Mouse (Mus musculus): ENCODE measurements around the gene Napa. TPM values are rescaled to one million over a fixed set of nuclear protein-coding genes. Genes with fewer than 3 reads are reported as not detected.

Gene Napa
- polyA plus RNA-seq, 1 experiment from 2014 or later, result 168 TPM

GRCm38 (mm10) chr7:16132161-16132581 lies 33.9 kb downstream of the Napa start:
- Histone ChIP-seq H3K4me3 (ENCODE audit: low read depth, low read length) (no peak overlapping the region), H3K27ac (ENCODE audit: low read depth) (no peak overlapping the region), H3K36me3 (ENCODE audit: insufficient read depth) (no peaks in the 10 kb centered on the region), H3K4me1 (ENCODE audit: insufficient read depth) (peaks cover 14% of the 10 kb centered on the region; the same call in 1 of the 2 replicates), H3K9ac (no peak overlapping the region), H3K9me3 (ENCODE audit: low read depth, low read length) (no peaks in the 10 kb centered on the region), H3K4me2 (peak overlapping the region; percentile 79; the same call in 1 of the 2 replicates), H3K27me3 (ENCODE audit: insufficient read depth, low read length) (no peaks in the 10 kb centered on the region)
- peak; percentile 14 for DNase-seq
- TF ChIP-seq CTCF (IDR thresholded peaks at IDR 0.05; ENCODE audit: low read depth), result no peak
- ATAC-seq (ENCODE audit: insufficient read depth), result no peak
- WGBS, result 10% methylated on average over 7 of the region's 7 CpGs

GRCm38 (mm10) chr7:16132926-16133325 lies 34.7 kb downstream of the Napa start:
- no peak overlapping the region for H3K9ac ChIP-seq
- H3K9me3 ChIP-seq (ENCODE audit: low read depth, low read length), result no peaks in the 10 kb centered on the region
- WGBS, result 67% methylated on average over 3 of the region's 3 CpGs
- no peaks in the 10 kb centered on the region for H3K36me3 ChIP-seq (ENCODE audit: insufficient read depth)
- ATAC-seq (ENCODE audit: insufficient read depth) (no peak), DNase-seq (no peak)
- no peak overlapping the region for H3K4me3 ChIP-seq (ENCODE audit: low read depth, low read length)
- no peaks in the 10 kb centered on the region for H3K27me3 ChIP-seq (ENCODE audit: insufficient read depth, low read length)
- no peak overlapping the region for H3K27ac ChIP-seq (ENCODE audit: low read depth)
- no peak overlapping the region for H3K4me2 ChIP-seq
- peaks cover 14% of the 10 kb centered on the region; the same call in 1 of the 2 replicates for H3K4me1 ChIP-seq (ENCODE audit: insufficient read depth)
- no peak for TF ChIP-seq CTCF (IDR thresholded peaks at IDR 0.05; ENCODE audit: low read depth)

- peaks cover 14% of the 10 kb centered on the region; the same call in 1 of the 2 replicates for H3K4me1 ChIP-seq (ENCODE audit: insufficient read depth)
- 89% methylated on average over 9 of the region's 9 CpGs for WGBS
- DNase-seq (no peak), ATAC-seq (ENCODE audit: insufficient read depth) (no peak)
- H3K27me3 ChIP-seq (ENCODE audit: insufficient read depth, low read length), result no peaks in the 10 kb centered on the region
- no peak overlapping the region for H3K9ac ChIP-seq
- no peak for TF ChIP-seq CTCF (IDR thresholded peaks at IDR 0.05; ENCODE audit: low read depth)
- H3K4me3 ChIP-seq (ENCODE audit: low read depth, low read length), result no peak overlapping the region
- H3K4me2 ChIP-seq, result no peak overlapping the region
- H3K9me3 ChIP-seq (ENCODE audit: low read depth, low read length), result no peaks in the 10 kb centered on the region
- H3K36me3 ChIP-seq (ENCODE audit: insufficient read depth), result no peaks in the 10 kb centered on the region
- no peak overlapping the region for H3K27ac ChIP-seq (ENCODE audit: low read depth)
Observed at GRCm38 (mm10) chr7:16133691-16134090, 35.4 kb downstream of the Napa start.

- ATAC-seq (ENCODE audit: insufficient read depth) (no peak), DNase-seq (no peak)
- H3K4me2 ChIP-seq, result no peak overlapping the region
- H3K9me3 ChIP-seq (ENCODE audit: low read depth, low read length), result no peaks in the 10 kb centered on the region
- no peak for TF ChIP-seq CTCF (IDR thresholded peaks at IDR 0.05; ENCODE audit: low read depth)
- H3K27me3 ChIP-seq (ENCODE audit: insufficient read depth, low read length), result no peaks in the 10 kb centered on the region
- no peak overlapping the region for H3K9ac ChIP-seq
- H3K36me3 ChIP-seq (ENCODE audit: insufficient read depth), result no peaks in the 10 kb centered on the region
- peaks cover 14% of the 10 kb centered on the region; the same call in 1 of the 2 replicates for H3K4me1 ChIP-seq (ENCODE audit: insufficient read depth)
- no peak overlapping the region for H3K4me3 ChIP-seq (ENCODE audit: low read depth, low read length)
- H3K27ac ChIP-seq (ENCODE audit: low read depth), result no peak overlapping the region
- WGBS, result 69% methylated on average over 7 of the region's 7 CpGs
Observed at GRCm38 (mm10) chr7:16134951-16135392, 36.7 kb downstream of the Napa start.

- 35% methylated on average over 27 of the region's 27 CpGs for WGBS
- DNase-seq (no peak), ATAC-seq (ENCODE audit: insufficient read depth) (no peak)
- no peak for TF ChIP-seq CTCF (IDR thresholded peaks at IDR 0.05; ENCODE audit: low read depth)
- no peaks in the 10 kb centered on the region for H3K36me3 ChIP-seq (ENCODE audit: insufficient read depth)
- no peaks in the 10 kb centered on the region for H3K27me3 ChIP-seq (ENCODE audit: insufficient read depth, low read length)
- H3K27ac ChIP-seq (ENCODE audit: low read depth), result no peak overlapping the region
- no peaks in the 10 kb centered on the region for H3K9me3 ChIP-seq (ENCODE audit: low read depth, low read length)
- H3K4me3 ChIP-seq (ENCODE audit: low read depth, low read length), result no peak overlapping the region
- no peaks in the 10 kb centered on the region for H3K4me1 ChIP-seq (ENCODE audit: insufficient read depth)
- no peak overlapping the region for H3K9ac ChIP-seq
- no peak overlapping the region for H3K4me2 ChIP-seq
Observed at GRCm38 (mm10) chr7:16146489-16147410, 48.5 kb downstream of the Napa start.

GRCm38 (mm10) chr7:16147643-16148042 lies 49.4 kb downstream of the Napa start:
- Histone ChIP-seq H3K27ac (ENCODE audit: low read depth) (no peak overlapping the region), H3K9me3 (ENCODE audit: low read depth, low read length) (no peaks in the 10 kb centered on the region), H3K27me3 (ENCODE audit: insufficient read depth, low read length) (no peaks in the 10 kb centered on the region), H3K9ac (no peak overlapping the region), H3K4me3 (ENCODE audit: low read depth, low read length) (no peak overlapping the region), H3K4me1 (ENCODE audit: insufficient read depth) (no peaks in the 10 kb centered on the region), H3K4me2 (no peak overlapping the region), H3K36me3 (ENCODE audit: insufficient read depth) (no peaks in the 10 kb centered on the region)
- WGBS, result 11% methylated on average over 15 of the region's 15 CpGs
- TF ChIP-seq CTCF (IDR thresholded peaks at IDR 0.05; ENCODE audit: low read depth), result no peak
- DNase-seq, result peak; percentile 86
- no peak for ATAC-seq (ENCODE audit: insufficient read depth)

GRCm38 (mm10) chr7:16149241-16149640 lies 51.0 kb downstream of the Napa start:
- no peaks in the 10 kb centered on the region for H3K27me3 ChIP-seq (ENCODE audit: insufficient read depth, low read length)
- H3K9me3 ChIP-seq (ENCODE audit: low read depth, low read length), result no peaks in the 10 kb centered on the region
- 56% methylated on average over 5 of the region's 5 CpGs for WGBS
- TF ChIP-seq CTCF (IDR thresholded peaks at IDR 0.05; ENCODE audit: low read depth), result no peak
- no peak overlapping the region for H3K4me3 ChIP-seq (ENCODE audit: low read depth, low read length)
- no peak for DNase-seq
- no peak for ATAC-seq (ENCODE audit: insufficient read depth)
- no peaks in the 10 kb centered on the region for H3K4me1 ChIP-seq (ENCODE audit: insufficient read depth)
- no peak overlapping the region for H3K9ac ChIP-seq
- H3K27ac ChIP-seq (ENCODE audit: low read depth), result no peak overlapping the region
- H3K36me3 ChIP-seq (ENCODE audit: insufficient read depth), result no peaks in the 10 kb centered on the region
- no peak overlapping the region for H3K4me2 ChIP-seq

Measured in lung, embryonic 14.5 days (tissue).